ENCODE assay signal across 8 mouse cellular contexts in the genomic region with DNA sequence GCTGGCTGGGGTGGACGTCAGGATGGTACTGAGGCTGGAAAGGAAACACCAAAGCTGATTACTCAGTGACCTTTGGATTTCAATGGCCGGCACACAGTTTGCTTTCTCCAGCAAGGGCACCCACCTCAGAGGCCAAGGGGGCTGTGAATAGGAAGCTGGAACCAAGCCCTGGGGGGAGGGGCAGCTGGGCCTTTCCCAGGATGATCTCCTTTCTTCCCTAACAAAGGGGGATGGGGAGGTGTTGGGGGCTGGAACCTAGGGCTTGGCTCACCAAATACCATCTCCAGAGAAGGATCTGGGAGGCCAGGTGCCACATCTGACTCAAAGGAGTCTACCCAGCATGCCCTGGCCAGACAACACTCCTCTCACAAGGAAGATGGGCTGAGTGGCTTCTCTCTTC.
A peak's percentile ranks its signal among the peaks of the same experiment; 100 is the strongest.
DNase-seq lines count a peak whose midpoint lies in the region; ATAC-seq and TF ChIP-seq lines count a peak whose summit lies in the region.

No protein-coding gene starts in this region.

- DNase-seq in cerebellum, adult 9-11 months = peak; percentile 36
- DNase-seq in cerebellum, adult 18-20 months = no peak
- DNase-seq in ES-CJ7 (ENCODE audit: low read depth, low spot score) = peak; percentile 74
- DNase-seq in hindbrain, postnatal 0 days (ENCODE audit: low spot score) = no peak
- no peak for DNase-seq in midbrain, embryonic 14.5 days
- DNase-seq in urinary bladder, postnatal 14 days (ENCODE audit: low spot score) = no peak
- DNase-seq in thymus, postnatal 10 days (ENCODE audit: low spot score in 2 of 2) = no peak
- no peak for DNase-seq in urinary bladder, adult 18-20 months (ENCODE audit: low spot score in 2 of 2)

- H3K9me3 ChIP-seq in hindbrain, postnatal 0 days (ENCODE audit: low read length) = no peaks in the 10 kb centered on the region
- no peaks in the 10 kb centered on the region for H3K9me3 ChIP-seq in midbrain, embryonic 14.5 days (ENCODE audit: control insufficient read depth, low read length)

- H3K27me3 ChIP-seq in hindbrain, postnatal 0 days (ENCODE audit: insufficient read depth, low read length) = no peaks in the 10 kb centered on the region
- H3K27me3 ChIP-seq in midbrain, embryonic 14.5 days (ENCODE audit: control insufficient read depth, insufficient read depth, low read length) = no peaks in the 10 kb centered on the region

- H3K36me3 ChIP-seq in hindbrain, postnatal 0 days (ENCODE audit: insufficient read depth, low read length) = no peaks in the 10 kb centered on the region
- no peaks in the 10 kb centered on the region for H3K36me3 ChIP-seq in midbrain, embryonic 14.5 days (ENCODE audit: control insufficient read depth, insufficient read depth, low read length)

- ATAC-seq in hindbrain, postnatal 0 days = 0 out of 2 replicates have a peak, but pooled peaks have one; percentile 21
- peak; percentile 25; the same call in 1 of the 2 replicates for ATAC-seq in midbrain, embryonic 14.5 days (ENCODE audit: low FRiP score, low TSS enrichment)

- WGBS in hindbrain, postnatal 0 days = 15% methylated on average over 2 of the region's 2 CpGs
- 8% methylated on average over 2 of the region's 2 CpGs for WGBS in midbrain, embryonic 14.5 days

- no peaks in the 10 kb centered on the region; the same call in 1 of the 2 replicates for H3K4me1 ChIP-seq in hindbrain, postnatal 0 days (ENCODE audit: insufficient read depth, low read length)
- peaks cover 5% of the 10 kb centered on the region; the same call in 1 of the 2 replicates for H3K4me1 ChIP-seq in midbrain, embryonic 14.5 days (ENCODE audit: control insufficient read depth, insufficient read depth, low read length)

- H3K9ac ChIP-seq in hindbrain, postnatal 0 days (replicated peaks; ENCODE audit: low read length) = no peak overlapping the region
- H3K9ac ChIP-seq in midbrain, embryonic 14.5 days (replicated peaks; ENCODE audit: low read length) = 0 out of 2 replicates have a peak overlapping the region, but pooled peaks have one; percentile 2

- no peak overlapping the region for H3K4me2 ChIP-seq in hindbrain, postnatal 0 days (ENCODE audit: low read depth, low read length)
- H3K4me2 ChIP-seq in midbrain, embryonic 14.5 days (ENCODE audit: low read length) = no peak overlapping the region

- H3K27ac ChIP-seq in hindbrain, postnatal 0 days = no peak overlapping the region
- H3K27ac ChIP-seq in midbrain, embryonic 14.5 days (replicated peaks; ENCODE audit: low read depth, low read length) = no peak overlapping the region

- TF ChIP-seq CTCF in hindbrain, postnatal 0 days (IDR thresholded peaks at IDR 0.05; ENCODE audit: low read depth) = no peak

- no peak overlapping the region for H3K4me3 ChIP-seq in hindbrain, postnatal 0 days (ENCODE audit: low read length)
- no peak overlapping the region for H3K4me3 ChIP-seq in midbrain, embryonic 14.5 days (replicated peaks; ENCODE audit: low read depth, low read length)

Comparison
In these comparisons a context has a peak if more than half of its experiments do, and no peak if none do; other contexts are left out.
1. DNase-seq: peak in cerebellum, adult 9-11 months (single experiment) and ES-CJ7 (single experiment); none in cerebellum, adult 18-20 months (0 of 2), hindbrain, postnatal 0 days (single experiment), midbrain, embryonic 14.5 days (single experiment), urinary bladder, postnatal 14 days (single experiment), thymus, postnatal 10 days (0 of 2) and urinary bladder, adult 18-20 months (0 of 2).